Mouse (Mus musculus): ENCODE results near the gene Cercam.

DNA sequence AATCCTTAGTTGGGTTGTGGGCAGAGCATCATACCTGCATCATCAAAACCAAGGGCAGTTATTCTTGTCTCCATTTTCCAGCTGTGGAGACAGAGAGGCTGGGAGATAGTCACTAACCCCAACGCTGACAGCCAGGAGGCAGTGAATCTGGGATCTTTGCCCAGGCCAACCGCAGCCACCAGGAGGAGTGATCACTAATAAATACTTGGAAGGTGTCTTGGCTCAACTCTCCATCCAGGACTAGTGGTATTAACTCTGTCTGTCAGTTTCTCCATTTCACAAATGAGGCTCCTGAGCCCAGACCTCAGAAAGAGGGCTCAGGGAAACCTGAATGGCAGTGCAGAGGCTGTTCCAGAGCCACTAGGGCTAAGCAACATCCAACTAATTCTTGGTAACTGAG lies 11.6 kb upstream of the Cercam start:
- TF ChIP-seq POLR2A (IDR thresholded peaks at IDR 0.05; ENCODE audit: borderline replicate concordance, insufficient read depth, low read length) (no peak), CTCF (IDR thresholded peaks at IDR 0.05; ENCODE audit: borderline replicate concordance, insufficient read depth, low read depth, low read length) (no peak)

All from cerebellum, adult 2 months (tissue).